Mouse (Mus musculus) granulocyte monocyte progenitor cell, adult 5-6 weeks (primary cell): ENCODE results near the gene Plb1. TPM values are rescaled to one million over a fixed set of nuclear protein-coding genes. Genes with fewer than 3 reads are reported as not detected.
A peak's percentile ranks its signal among the peaks of the same experiment; 100 is the strongest.

ENCODE experiments used
- ATAC-seq: replicated peaks from 2 replicates; pipeline ENCODE4 v1.8.0; 2016; ENCODE audit warnings: mild to moderate bottlenecking, moderate TSS enrichment, inconsistent platforms; ENCODE audit not compliant: poor library complexity, severe bottlenecking
- total RNA-seq, 2 experiments: library from RNA; stranded (forward) in 1 of 2; stranded (reverse) in 1 of 2; fragments of 200-712, 200-1000 nt in 1 of 2; fragments of >200 nt in 1 of 2; fragmentation: Nextera tagmentation in 1 of 2; gene quantifications; 2 replicates each; pipeline ENCODE4 v1.2.3; 2014 to 2017

The Plb1 gene
- total RNA-seq, 2 experiments from 2014 or later, result not detected

DNA sequence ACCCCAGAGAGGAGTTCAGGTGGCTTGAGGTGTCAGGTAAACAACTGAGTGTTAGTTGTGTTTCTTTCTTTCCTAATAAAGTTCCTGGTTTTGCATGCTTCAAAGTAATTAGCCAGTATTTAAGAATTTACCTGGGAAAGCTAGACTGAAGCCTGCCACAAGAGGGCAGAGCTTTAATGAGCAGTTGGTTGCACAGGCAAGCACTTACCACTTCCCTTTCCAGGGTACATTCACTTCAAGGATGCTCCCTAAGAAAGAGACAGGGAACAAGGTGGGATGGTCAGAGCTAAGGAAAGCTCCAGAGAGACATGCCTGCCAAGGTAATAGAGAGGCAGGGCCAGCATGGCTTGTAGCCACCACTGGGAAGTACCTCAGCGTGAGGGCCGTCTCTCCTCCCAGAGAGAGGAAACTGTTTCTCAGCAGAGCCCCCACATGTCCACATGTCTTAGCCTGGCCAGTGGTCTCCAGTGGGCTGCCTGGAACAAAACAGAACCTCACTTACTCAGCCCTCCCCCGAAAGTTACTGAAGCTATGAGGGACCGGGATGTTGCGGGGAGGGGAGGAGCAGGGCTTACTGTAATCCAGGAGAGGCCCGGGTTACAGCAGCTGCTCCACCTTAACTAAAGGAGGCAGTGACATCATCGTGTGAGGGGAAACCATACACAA lies 89.8 kb downstream of the Plb1 start:
- peak; percentile 66 for ATAC-seq

- no peak for ATAC-seq
These were observed 95.6 kb downstream of the Plb1 start for GRCm38 (mm10) chr5:32328139-32328538.

GRCm38 (mm10) chr5:32332591-32332990 lies 100.1 kb downstream of the Plb1 start:
- peak; percentile 61 for ATAC-seq

DNA sequence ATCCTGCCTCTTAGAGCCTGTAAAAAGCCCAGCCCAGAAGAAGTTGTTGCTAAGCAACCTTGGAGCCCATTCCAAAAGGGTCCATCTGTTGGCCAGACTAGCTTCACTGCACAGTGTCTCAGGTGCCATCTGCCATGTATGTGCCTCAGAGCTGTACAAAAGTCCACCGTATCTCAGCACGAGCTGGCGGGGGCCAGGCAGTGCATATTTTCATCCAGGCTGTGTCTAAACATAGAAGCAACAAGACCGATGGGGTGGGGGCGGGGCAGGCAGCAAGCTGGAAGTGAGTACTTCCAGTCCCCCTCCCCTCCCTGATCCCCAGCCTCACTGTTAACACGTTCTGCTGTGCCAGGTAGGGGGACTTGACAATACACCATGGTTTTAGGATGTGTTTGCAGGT lies 102.7 kb downstream of the Plb1 start:
- ATAC-seq, result no peak

DNA sequence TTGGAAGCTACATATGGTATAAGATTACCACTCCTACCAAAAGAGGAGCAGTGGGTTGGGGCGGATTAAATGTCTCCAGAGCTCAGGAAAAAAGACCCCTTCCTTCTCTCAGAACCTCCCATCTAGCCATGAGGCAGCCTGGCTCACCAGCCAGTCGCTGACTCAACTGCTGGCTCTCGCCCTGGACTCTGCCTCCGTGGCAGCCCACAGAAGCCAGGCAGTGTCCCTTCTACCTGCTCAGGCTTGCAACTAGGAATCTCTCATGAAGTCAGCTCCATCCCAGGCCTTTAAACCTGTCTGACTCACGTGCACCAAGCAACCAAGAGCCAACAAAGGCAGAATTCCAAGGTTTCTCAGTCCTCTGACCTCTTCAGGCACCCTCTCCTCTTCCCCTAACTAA lies 103.6 kb downstream of the Plb1 start:
- ATAC-seq, result no peak

GRCm38 (mm10) chr5:32337336-32337735 lies 104.8 kb downstream of the Plb1 start:
- no peak for ATAC-seq

DNA sequence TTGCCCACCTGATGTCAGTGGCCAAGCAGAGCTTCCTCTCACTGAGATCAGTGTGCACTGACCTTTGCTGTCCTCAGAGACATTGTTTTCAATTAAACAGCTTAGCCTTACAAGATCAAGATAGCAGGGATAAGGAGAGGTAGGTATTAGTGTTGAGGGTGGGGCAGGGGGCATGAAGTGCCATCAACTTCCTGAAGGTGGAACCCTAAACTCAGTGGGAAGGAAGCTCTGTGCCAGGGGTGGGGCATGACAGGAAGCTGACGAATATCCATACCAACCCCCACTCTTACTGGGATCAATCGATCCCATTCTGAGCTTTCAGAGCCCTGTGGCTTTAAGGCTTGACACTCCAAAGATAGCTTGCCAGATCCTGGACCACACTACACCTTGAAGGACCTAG lies 105.8 kb downstream of the Plb1 start:
- ATAC-seq, result peak; percentile 52; the same call in 1 of the 2 replicates

GRCm38 (mm10) chr5:32338766-32339165 lies 106.3 kb downstream of the Plb1 start:
- no peak for ATAC-seq

DNA sequence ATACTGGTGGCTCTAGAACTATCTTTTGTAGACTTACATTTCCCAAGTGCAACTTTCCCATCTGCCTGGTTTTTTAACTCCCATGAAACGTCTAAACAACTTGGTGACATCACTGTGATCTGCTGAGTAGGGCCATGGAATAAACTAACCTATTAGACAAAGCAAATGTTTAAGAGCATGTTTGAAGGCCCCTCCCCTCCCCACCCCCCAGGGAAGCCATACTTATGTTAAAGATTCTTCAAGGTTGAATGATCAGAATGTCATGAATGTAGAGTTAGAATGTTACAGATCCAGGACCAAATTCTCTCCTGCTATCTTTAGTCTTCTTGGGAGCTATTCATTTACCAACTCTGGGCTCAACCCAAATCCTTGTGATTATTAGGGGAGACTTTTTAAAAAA lies 107.7 kb downstream of the Plb1 start:
- no peak for ATAC-seq

- no peak for ATAC-seq
These were observed 110.3 kb downstream of the Plb1 start for GRCm38 (mm10) chr5:32342711-32343285.

- ATAC-seq, result no peak
These were observed 113.8 kb downstream of the Plb1 start for GRCm38 (mm10) chr5:32346025-32346912.

GRCm38 (mm10) chr5:32349718-32350117 lies 117.2 kb downstream of the Plb1 start:
- no peak for ATAC-seq

- no peak for ATAC-seq
These were observed 118.2 kb downstream of the Plb1 start for GRCm38 (mm10) chr5:32350551-32351256.

DNA sequence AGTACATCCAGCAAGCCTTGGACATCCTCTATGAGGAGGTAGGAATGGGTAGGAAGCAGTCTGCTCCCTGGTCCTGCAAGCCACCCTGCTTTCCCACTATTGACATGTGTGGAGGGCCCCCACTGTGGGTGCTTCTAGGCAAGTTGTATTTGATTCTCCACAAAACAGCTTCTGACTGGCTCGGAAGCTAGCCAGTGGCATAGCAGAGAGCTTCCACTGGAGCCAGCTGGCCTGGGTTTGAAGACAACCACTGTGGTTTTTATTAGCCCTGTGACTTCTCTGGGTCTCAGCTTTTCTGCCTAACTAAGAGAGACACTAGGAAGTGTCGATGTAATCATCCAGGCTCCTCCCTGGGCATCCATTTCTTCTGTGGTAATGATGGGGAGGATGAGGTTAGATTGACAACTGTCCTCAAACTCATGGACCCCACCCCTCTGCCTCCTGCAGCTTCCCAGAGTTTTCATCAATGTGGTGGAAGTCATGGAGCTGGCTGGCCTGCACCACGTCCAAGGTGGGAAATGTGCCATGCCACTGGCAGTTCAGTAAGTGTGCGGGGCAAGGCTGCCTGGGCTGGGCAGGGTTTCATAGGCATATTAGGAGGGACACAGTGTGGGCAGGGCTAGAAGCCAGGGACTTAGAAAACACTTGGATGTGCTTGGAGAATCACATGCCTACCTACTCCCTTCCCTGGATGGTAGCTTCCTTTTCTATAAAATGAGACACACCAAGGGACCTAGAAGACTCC lies 119.4 kb downstream of the Plb1 start:
- ATAC-seq, result no peak

GRCm38 (mm10) chr5:32352845-32353244 lies 120.3 kb downstream of the Plb1 start:
- peak; percentile 85 for ATAC-seq

DNA sequence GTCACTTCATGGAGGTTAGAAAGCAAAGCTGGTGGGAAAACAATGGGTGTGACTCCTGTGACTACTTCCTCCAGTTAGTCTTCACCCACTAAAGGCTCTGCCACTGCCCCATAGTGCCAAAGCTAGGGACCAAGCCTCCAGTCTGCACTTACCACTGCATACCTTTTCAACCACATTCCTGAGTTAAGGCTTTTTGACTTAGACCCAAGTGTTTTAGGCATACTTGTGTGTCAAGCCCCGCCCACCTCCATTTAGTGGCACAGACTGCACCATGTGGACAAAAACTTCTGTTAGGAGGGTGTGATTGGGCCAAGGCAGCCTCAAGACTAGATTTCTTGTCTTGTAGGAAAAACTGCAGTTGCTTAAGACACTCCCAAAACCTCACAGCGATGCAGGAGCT lies 120.8 kb downstream of the Plb1 start:
- peak; percentile 28; the same call in 1 of the 2 replicates for ATAC-seq

GRCm38 (mm10) chr5:32360511-32360910 lies 128.0 kb downstream of the Plb1 start:
- ATAC-seq, result no peak

DNA sequence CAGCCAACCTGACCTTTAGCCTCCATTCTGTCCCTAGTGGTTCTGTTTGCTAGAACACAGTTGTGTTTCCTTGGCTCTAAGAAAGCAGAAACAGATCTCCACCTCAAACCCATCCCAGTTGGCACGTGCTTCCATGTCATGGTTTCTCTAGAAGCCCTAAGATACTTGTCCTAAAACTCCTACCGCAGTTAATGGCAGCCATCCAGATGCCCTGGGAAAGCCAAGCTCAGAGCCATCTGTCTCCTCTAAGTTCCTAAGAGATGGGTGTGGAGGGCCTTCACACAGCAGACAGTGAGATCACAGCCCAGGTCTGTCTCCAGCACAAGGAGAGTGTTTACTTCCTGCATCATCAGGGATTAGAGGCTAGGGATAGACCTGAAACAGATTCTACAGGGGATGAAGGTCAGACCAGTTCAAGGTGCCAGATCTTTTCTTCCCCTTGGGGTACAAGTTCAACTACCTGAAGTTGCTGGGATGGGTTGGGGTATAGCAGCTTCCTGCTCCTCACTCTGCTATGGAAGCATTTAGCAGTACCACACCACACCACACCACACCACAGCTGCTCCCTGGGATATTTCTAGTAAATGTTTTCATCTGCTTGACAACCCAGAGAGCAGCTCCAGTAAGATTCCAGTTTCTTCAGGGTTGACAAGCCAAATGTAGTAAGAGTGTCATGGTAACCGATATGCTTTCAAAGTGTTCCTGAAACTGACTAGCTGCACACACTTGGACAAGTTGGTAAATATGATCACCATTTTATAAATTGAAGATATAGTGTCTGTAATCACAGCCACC lies 129.1 kb downstream of the Plb1 start:
- no peak for ATAC-seq

- no peak for ATAC-seq
These were observed 136.9 kb downstream of the Plb1 start for GRCm38 (mm10) chr5:32369391-32369790.
